Mouse (Mus musculus) hindbrain, embryonic 12.5 days (tissue): ENCODE results near the gene Wfikkn1. TPM values are rescaled to one million over a fixed set of nuclear protein-coding genes. Genes with fewer than 3 reads are reported as not detected.

Source experiments
- ATAC-seq: fragments of 200-750 bp; cut with Nextera tagmentation; 2 replicates; pipeline ENCODE4 v1.8.0; 2017; ENCODE audit warnings: moderate TSS enrichment; ENCODE audit not compliant: low FRiP score
- H3K27ac ChIP-seq: fragments of 300-500 bp; sonication (generic); 2 replicates; pipeline ENCODE4 v1.5.1; 2016; ENCODE audit warnings: mild to moderate bottlenecking
- H3K27me3 ChIP-seq: fragments of 300-500 bp; sonication (generic); 2 replicates; pipeline ENCODE4 v1.6.1; 2016; ENCODE audit warnings: mild to moderate bottlenecking
- H3K36me3 ChIP-seq: fragments of 300-500 bp; sonication (generic); 2 replicates; pipeline ENCODE4 v1.6.1; 2016; ENCODE audit warnings: mild to moderate bottlenecking
- H3K4me1 ChIP-seq: fragments of 300-500 bp; sonication (generic); 2 replicates; pipeline ENCODE4 v1.6.1; 2016
- H3K4me2 ChIP-seq: fragments of 300-500 bp; sonication (generic); replicated peaks from 2 replicates; pipeline ENCODE4 v1.6.1; 2016; ENCODE audit warnings: mild to moderate bottlenecking
- H3K4me3 ChIP-seq: fragments of 300-500 bp; sonication (generic); 2 replicates; pipeline ENCODE4 v1.5.1; 2016; ENCODE audit warnings: mild to moderate bottlenecking
- H3K9ac ChIP-seq: fragments of 300-500 bp; sonication (generic); 2 replicates; pipeline ENCODE4 v1.6.1; 2016; ENCODE audit warnings: mild to moderate bottlenecking, moderate library complexity
- H3K9me3 ChIP-seq: fragments of 300-500 bp; sonication (generic); replicated peaks from 2 replicates; pipeline ENCODE4 v1.6.1; 2016; ENCODE audit warnings: mild to moderate bottlenecking
- WGBS: fragments of 180-500 bp; shearing (Covaris S2); methylation state at CpG from one replicate; pipeline ENCODE4 v1.1.7; 2016; 5-methylcytosine and 5-hydroxymethylcytosine counted together
- polyA plus RNA-seq: library from polyadenylated mRNA; unstranded; fragments of >200 nt; fragmentation: Nextera tagmentation; extraction: Ambion mirVana; gene quantifications from 2 replicates; pipeline ENCODE4 v1.2.1, GENCODE M21; 2016

Gene Wfikkn1
- 0.29 and 0.90 TPM in 2 replicates for polyA plus RNA-seq

DNA sequence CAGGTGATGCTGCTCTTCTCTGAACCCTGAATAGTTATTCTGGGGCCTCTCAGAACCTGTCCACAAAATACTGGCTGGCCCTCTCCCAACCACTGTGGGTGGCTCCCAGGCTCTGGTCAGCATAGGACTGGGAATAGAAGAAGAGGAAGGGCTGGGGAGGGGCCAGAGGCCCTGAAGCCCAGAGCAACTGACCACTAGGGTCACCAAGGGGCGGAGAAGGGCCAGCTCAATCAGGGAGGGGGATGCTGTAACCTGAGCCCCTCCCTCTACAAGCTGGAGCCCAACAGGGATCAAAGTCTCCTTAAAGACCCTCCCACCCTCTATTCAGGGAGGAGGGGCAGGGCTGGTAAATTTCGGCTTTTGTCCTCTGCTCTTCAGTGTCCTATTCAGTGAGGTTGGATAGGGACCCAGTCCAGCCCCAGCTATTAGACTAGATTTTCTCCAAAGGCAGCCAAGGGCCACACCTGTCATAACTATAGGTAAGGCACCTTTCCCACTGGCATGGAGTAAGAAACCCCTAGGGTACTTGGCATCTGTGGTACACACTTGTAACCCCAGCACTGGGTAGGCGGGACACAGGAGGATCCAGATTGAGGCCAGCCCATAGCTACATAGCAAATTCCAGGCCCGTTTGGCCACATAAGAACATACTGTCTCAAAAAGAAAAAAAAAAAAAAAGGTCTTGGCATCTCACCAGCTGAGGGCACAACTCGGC is at the start of gene Wfikkn1:
Gene Wfikkn1, minus strand, starts transcription at position 663 of the 715 bp plus-strand sequence.
- H3K27me3 ChIP-seq = no peaks in the 10 kb centered on the region
- peaks cover 48% of the 10 kb centered on the region for H3K36me3 ChIP-seq
- no peak within 1 kb of the TSS for H3K4me3 ChIP-seq
- H3K27ac ChIP-seq = peak within 1 kb of the TSS; percentile 80
- peaks cover 39% of the 10 kb centered on the region for H3K4me1 ChIP-seq
- H3K9ac ChIP-seq = peak within 1 kb of the TSS; percentile 51
- no peak within 1 kb of the TSS for H3K4me2 ChIP-seq
- no peaks in the 10 kb centered on the region for H3K9me3 ChIP-seq
- ATAC-seq = no peak
- 26% methylated on average over 5 of the region's 5 CpGs for WGBS

DNA sequence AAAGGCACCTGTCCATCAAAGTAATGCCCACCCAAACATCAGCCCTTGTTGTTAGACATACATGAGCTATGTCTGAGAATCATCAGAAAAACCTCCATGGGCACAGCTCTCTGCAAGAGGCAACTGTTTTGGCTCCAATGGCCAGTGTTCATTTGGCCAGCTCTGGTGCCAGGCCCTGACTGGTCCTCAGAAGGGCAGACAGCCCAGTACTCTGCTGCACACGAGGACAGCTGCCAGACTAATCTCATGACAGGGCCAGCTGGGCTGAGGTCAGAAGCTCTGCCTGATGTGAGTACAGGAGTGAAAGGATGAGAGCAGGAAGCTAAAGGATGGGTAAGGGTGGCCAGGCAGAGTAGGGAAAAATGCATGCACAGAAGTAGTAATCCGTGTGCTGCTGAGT is 44.7 kb upstream of the Wfikkn1 start:
- Histone ChIP-seq H3K4me3 (no peak overlapping the region), H3K27me3 (no peaks in the 10 kb centered on the region), H3K9me3 (no peaks in the 10 kb centered on the region), H3K4me2 (no peak overlapping the region), H3K36me3 (peaks cover 44% of the 10 kb centered on the region), H3K27ac (no peak overlapping the region), H3K9ac (no peak overlapping the region), H3K4me1 (peaks cover 4% of the 10 kb centered on the region; the same call in 1 of the 2 replicates)
- no peak for ATAC-seq
- 82% methylated on average over 2 of the region's 2 CpGs for WGBS

DNA sequence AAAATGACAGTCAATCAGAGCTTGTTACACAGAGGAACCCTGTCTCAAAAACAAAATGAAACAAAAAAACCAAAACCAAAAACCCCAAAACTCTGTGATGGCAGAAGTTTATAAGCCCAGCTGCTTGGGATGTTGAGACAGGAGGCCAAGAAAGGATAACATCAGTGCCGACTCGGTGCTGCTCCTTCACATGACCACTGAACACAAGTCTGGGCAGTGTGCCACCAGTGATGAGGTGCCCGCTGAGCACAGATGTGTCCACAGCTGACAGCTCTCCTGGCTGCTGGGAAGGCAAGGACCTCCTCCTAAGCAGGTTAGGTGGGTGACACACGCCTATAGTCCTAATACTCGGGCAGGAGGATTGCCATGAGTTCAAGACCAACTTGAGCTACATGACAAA is 41.5 kb upstream of the Wfikkn1 start:
- Histone ChIP-seq H3K4me3 (no peak overlapping the region), H3K27ac (no peak overlapping the region), H3K36me3 (peaks cover 24% of the 10 kb centered on the region), H3K4me1 (peaks cover 22% of the 10 kb centered on the region), H3K27me3 (no peaks in the 10 kb centered on the region), H3K9ac (no peak overlapping the region), H3K4me2 (no peak overlapping the region), H3K9me3 (no peaks in the 10 kb centered on the region)
- WGBS = 83% methylated on average over 5 of the region's 5 CpGs
- ATAC-seq = no peak

DNA sequence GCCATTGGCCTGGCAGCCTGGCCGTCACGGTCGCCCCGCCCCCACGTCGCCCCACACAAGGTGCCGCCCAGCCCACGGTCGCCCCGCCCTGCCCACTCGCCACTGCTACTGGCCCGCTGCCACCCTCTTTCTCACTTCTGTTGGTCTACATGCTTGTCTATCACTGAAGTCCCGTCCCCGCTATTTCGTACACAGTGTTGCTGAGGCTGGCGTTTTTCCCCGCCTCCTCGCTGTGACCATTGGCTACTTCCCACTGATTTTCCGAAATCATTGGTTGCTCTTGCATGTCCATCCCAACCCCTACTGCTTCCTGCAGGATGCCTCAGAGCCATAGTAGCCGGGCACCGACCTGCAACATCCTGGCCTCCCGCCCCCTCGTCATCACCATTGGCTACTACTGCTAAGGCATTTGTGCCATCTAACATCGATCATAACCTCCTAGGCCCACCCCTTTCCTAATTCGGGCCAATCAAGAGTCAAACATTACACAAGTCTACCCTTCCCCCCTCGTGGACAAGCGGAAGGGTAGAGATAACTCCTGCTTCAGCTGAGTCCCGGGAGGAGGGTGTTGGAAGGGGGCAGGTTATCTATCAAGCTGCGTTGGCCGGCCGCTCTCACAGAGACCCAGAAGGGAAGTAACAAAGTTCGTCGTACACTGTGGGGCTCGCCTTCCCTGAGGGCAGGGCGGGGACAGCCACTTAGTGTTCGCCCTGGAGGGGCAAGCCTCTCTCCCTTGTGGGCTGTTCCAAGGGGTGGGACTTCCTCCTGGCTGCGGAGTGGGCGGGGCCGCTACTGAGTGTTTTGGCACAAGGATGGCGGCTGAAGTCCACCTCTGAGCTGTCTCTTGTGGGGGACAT is 39.4 kb upstream of the Wfikkn1 start:
- H3K4me2 ChIP-seq = peak overlapping the region; percentile 72
- no peaks in the 10 kb centered on the region for H3K27me3 ChIP-seq
- H3K9me3 ChIP-seq = no peaks in the 10 kb centered on the region
- H3K9ac ChIP-seq = peak overlapping the region; percentile 84
- ATAC-seq = peak; percentile 99
- 0 out of 2 replicates have a peak, but pooled peaks cover 11% of the 10 kb centered on the region for H3K36me3 ChIP-seq
- peak overlapping the region; percentile 96 for H3K27ac ChIP-seq
- H3K4me3 ChIP-seq = peak overlapping the region; percentile 87
- under 1% methylated on average over 40 of the region's 40 CpGs for WGBS
- H3K4me1 ChIP-seq = peaks cover 22% of the 10 kb centered on the region

DNA sequence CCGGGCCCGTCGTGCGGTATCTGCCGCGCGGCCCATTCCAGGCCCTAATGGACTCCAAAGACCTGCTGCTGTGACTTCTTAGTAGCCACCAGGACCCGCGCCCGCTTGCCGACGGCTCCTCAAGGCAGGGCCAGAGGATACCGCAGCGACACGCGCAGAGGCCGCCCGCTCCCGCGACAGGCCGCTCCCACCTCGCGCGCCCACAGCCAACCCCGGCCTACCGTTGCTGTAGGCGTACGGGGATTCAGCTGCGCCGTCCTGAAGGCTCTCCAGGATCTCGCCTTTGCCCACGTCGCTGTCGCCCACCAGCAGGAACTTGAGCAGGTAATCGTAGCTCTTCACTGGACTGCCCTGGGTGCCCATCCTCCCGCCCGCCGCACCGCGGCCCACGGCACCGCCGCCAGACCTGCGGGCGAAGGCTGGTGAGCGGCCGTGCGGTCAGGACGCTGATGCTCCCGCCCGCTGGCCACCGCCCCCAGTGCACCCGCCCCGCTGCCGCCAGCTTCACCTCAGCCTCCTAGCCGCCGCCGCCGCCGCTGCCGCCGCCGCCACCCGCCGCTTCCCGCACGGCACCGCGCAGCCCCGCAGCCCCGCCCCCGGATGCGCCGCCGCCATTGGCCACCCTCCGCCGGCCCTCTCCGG is 38.6 kb upstream of the Wfikkn1 start, which contains the start of gene Rab40c:
Gene Rab40c, minus strand, starts transcription at position 584 of the 642 bp plus-strand sequence.
- under 1% methylated on average over 75 of the region's 78 CpGs for WGBS
- Histone ChIP-seq H3K9me3 (no peaks in the 10 kb centered on the region), H3K9ac (peak within 1 kb of the TSS; percentile 84), H3K27me3 (no peaks in the 10 kb centered on the region), H3K27ac (peak within 1 kb of the TSS; percentile 96), H3K4me1 (peaks cover 22% of the 10 kb centered on the region), H3K4me2 (peak within 1 kb of the TSS; percentile 78), H3K4me3 (peak within 1 kb of the TSS; percentile 87), H3K36me3 (0 out of 2 replicates have a peak, but pooled peaks cover 11% of the 10 kb centered on the region)
- peak; percentile 1; the same call in 1 of the 2 replicates for ATAC-seq

DNA sequence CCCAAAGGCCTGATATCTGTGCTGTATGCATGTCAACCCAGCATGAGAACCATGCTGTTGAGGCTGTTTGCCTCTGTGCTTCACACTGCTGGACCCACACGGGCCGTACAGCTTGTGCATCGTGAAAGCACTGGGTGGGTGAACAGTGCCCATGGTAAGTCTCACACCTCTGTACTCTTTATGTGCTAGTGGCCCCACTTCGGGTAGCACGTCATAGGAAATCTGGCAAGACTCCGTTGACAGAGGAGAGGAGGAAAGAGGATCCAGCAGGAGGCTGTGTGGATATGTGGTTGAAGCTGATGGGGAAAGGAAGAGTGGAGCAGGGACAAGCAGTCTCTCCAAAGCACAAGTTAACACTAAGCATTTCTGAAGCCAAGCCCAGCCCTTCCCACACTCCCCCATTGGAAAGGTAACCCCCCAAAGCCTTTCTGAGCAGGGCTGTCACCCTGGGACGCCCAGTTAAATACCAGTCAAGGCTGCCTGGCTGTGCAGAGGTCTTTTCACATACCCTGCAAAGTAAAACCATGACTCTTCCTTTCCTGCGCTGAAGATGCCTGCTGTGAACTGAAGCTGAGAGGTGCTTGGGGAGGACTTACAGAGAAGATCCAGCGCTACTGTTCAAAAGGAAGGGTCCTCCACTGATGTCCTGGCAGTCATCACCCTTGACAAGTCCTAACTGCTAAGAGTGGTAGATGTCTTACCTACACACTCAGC is 37.5 kb upstream of the Wfikkn1 start:
- Histone ChIP-seq H3K36me3 (0 out of 2 replicates have a peak, but pooled peaks cover 11% of the 10 kb centered on the region), H3K4me3 (peak overlapping the region; percentile 87), H3K9me3 (no peaks in the 10 kb centered on the region), H3K4me2 (peak overlapping the region; percentile 78), H3K27me3 (no peaks in the 10 kb centered on the region), H3K4me1 (peaks cover 22% of the 10 kb centered on the region), H3K27ac (no peak overlapping the region), H3K9ac (peak overlapping the region; percentile 84)
- WGBS = 84% methylated on average over 9 of the region's 9 CpGs
- no peak for ATAC-seq

DNA sequence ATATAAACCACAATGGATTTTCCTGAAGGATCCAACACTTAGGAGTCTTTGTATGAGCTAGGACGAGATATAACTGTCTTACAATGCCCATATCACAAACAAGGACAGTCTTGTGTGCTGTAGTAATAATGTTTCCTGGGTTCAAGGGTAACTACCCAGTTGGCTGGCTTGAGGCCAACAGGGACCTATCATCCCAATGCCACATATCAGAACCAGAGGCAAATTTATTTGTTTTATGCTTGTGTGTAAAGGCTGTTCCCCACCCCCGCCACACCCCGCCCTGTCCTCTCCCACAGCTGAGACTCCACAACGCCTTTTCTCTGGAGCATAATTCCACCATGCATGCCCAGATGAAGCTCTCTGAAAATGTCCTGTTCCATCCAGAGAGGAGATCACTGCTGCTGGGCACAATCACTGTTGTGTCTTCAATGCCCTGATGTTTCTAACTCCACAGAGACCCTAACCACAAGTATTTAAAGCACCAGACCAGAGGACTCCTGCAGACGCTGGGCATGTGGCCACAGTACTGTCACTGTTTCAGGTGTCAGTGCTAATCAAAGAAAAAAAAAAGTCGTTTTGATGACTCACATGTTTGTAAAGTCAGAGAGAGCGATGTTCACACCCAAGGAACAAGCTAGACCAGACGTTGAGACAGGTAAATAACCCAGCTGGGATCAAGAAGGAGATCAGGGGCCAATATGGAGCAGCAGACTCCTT is 36.4 kb upstream of the Wfikkn1 start:
- Histone ChIP-seq H3K4me2 (0 out of 2 replicates have a peak overlapping the region, but pooled peaks have one; percentile 78), H3K9ac (no peak overlapping the region), H3K4me1 (peaks cover 22% of the 10 kb centered on the region), H3K36me3 (peaks cover 13% of the 10 kb centered on the region; the same call in 1 of the 2 replicates), H3K9me3 (no peaks in the 10 kb centered on the region), H3K27me3 (no peaks in the 10 kb centered on the region), H3K4me3 (no peak overlapping the region), H3K27ac (no peak overlapping the region)
- no peak for ATAC-seq
- WGBS = 89% methylated on average over 8 of the region's 8 CpGs

DNA sequence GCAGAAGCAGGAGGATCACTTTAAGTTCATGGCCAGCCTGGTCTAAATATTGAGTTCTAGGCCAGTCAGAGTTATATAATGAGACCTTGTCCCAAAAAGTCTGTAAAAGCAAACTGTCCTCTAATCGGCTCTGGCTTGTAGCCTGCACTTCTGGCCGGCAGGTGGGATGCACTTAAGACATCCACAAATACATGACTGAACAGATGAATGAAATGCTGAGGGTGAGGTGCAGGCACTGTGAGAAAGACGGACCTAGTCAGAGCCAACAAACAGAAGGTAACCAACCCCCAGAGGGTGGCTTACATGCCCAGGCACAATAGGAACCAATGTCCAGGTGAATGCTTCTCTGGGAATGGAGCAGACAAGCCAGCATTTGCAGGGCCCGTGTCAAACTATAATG is 33.6 kb upstream of the Wfikkn1 start:
- no peaks in the 10 kb centered on the region for H3K9me3 ChIP-seq
- peaks cover 19% of the 10 kb centered on the region for H3K36me3 ChIP-seq
- H3K27ac ChIP-seq = no peak overlapping the region
- no peaks in the 10 kb centered on the region for H3K27me3 ChIP-seq
- peaks cover 19% of the 10 kb centered on the region for H3K4me1 ChIP-seq
- H3K9ac ChIP-seq = no peak overlapping the region
- H3K4me2 ChIP-seq = no peak overlapping the region
- 91% methylated on average over 4 of the region's 4 CpGs for WGBS
- ATAC-seq = no peak
- H3K4me3 ChIP-seq = no peak overlapping the region

DNA sequence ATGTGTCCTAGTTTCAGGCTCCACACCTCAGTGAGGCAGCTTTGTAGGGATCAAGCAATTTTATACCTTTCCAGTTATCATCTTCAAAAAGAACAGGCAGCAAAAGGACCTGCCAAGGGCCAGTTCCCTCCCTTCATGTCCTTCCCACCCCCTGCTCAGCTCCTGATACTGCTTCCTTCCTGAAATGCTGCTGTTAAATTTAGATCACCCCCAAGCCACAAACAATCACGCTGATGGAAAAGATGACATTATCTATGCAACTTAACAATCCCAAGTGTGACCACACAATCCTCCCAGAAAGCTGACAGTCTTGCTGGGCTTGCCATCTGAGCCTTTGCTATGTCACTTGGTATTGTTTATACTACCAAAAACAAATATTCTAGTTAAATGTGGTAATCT is 33.2 kb upstream of the Wfikkn1 start:
- 94% methylated on average over 1 of the region's 1 CpGs for WGBS
- Histone ChIP-seq H3K4me1 (peaks cover 18% of the 10 kb centered on the region), H3K27ac (no peak overlapping the region), H3K4me3 (no peak overlapping the region), H3K9ac (no peak overlapping the region), H3K27me3 (no peaks in the 10 kb centered on the region), H3K9me3 (no peaks in the 10 kb centered on the region), H3K36me3 (peaks cover 19% of the 10 kb centered on the region), H3K4me2 (no peak overlapping the region)
- no peak for ATAC-seq

DNA sequence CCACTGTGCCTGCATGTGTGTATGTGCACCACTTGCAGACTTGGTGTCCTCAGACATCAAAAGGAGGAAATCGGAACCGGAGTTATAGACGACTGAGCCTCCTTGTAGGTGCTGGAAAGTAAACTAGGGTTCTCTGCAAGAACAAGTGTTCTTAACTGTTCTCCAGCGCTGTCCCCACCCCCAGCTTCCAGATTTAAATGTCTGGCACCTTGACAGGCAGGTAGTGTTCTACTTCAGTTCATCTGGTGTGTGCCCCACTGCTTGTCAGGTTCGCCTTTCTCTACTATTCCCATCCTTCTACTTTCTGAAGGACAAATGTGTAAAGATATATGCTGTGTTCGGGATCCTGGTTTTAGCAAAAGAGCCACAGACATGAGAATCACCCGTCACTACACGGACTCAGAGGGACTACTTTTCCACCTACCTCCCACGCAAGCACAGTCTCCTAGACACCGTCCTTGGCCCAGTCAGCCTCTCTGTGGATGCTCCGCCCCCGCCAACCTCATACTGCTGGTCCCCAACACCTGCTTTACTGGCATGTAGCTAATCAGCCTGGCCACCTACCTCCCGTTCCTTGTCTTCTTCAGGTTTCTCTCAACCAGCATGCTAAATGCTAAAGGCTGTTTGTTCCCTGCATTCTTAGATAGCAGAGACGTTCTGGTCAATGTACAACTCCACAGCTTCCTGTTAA is 32.7 kb upstream of the Wfikkn1 start:
- Histone ChIP-seq H3K36me3 (peaks cover 19% of the 10 kb centered on the region), H3K4me2 (no peak overlapping the region), H3K4me1 (peaks cover 13% of the 10 kb centered on the region), H3K4me3 (no peak overlapping the region), H3K27me3 (no peaks in the 10 kb centered on the region), H3K9ac (no peak overlapping the region), H3K9me3 (no peaks in the 10 kb centered on the region), H3K27ac (no peak overlapping the region)
- no peak for ATAC-seq
- WGBS = 91% methylated on average over 14 of the region's 14 CpGs

DNA sequence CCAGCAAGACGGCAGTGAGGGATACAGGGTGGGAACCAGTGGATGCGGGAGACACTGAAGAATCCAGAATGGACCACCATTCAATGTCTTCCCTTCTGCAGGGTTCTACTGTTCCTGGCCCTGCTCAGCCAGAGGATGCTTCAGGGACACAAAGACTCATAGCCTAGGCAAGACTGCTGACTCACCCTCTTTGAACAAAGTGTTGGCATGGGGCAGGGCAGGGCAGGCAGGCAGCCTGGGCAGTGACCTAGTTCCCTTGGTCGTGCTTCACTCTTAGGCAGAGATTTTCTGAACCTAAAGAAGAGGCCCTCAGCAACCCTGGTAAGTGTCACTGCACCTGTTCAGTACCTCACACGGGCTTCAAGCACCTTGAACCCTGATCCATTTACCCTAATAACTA is 31.2 kb upstream of the Wfikkn1 start:
- Histone ChIP-seq H3K4me1 (no peaks in the 10 kb centered on the region; the same call in 1 of the 2 replicates), H3K36me3 (peaks cover 11% of the 10 kb centered on the region), H3K4me2 (no peak overlapping the region), H3K4me3 (no peak overlapping the region), H3K27me3 (no peaks in the 10 kb centered on the region), H3K9me3 (no peaks in the 10 kb centered on the region), H3K27ac (no peak overlapping the region), H3K9ac (no peak overlapping the region)
- 85% methylated on average over 4 of the region's 4 CpGs for WGBS
- no peak for ATAC-seq
